Mouse (Mus musculus) olfactory bulb, adult 2 months (tissue): Measurements from ENCODE around the gene Gm26620.

ENCODE experiments used
- CTCF ChIP-seq: fragments of 200-500 bp; IDR thresholded peaks from 2 replicates; pipeline ENCODE4 v1.5.1; 2012; ENCODE audit warnings: low read depth, mild to moderate bottlenecking, low read length, moderate library complexity; ENCODE audit not compliant: insufficient read depth
- POLR2A ChIP-seq: fragments of 200-500 bp; IDR thresholded peaks from 2 replicates; pipeline ENCODE4 v1.6.1; 2012; ENCODE audit warnings: mild to moderate bottlenecking, low read depth, low read length, moderate library complexity; ENCODE audit not compliant: insufficient read depth

DNA sequence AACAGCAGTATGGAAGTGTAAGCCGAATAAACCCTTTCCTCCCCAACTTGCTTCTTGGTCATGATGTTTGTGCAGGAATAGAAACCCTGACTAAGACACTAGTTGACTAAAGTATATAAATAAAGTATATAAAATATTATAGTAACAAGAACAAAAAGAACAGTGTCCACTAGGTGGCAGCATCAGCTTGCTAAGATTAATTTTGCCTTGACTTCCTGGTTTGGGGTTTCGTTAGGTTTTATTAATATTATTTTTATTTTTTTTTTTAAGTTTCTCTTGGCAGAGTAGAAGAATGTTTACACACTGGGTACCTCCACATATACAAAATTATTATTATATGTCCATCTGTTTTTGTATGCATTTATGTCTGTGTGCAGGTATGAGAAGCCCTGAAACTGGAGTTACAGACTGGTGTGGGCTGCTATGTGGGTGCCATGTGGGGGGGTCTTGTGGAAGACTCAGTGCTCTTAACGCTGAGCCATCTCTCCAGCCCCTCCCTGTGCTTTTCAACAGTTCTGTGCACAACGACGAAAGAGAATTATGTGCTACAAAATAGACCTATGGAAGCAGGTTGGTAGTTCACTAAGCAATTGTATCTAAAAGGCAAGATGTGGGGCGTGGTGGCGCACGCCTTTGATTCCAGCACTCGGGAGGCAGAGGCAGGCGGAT is 16.1 kb downstream of the Gm26620 start:
- TF ChIP-seq POLR2A, result no peak
- TF ChIP-seq CTCF, result no peak
